In genomic region chr12:111726122-111726463, GRCm38 (mm10) we compare ENCODE assay signal across 8 mouse cellular contexts. TPM values are rescaled to one million over a fixed set of nuclear protein-coding genes. Genes with fewer than 3 reads are reported as not detected.
DNase-seq lines count a peak whose midpoint lies in the region; ATAC-seq and TF ChIP-seq lines count a peak whose summit lies in the region.

No protein-coding gene starts in this region.

- no peak overlapping the region for H3K4me2 ChIP-seq in forebrain, embryonic 16.5 days (ENCODE audit: low read length)
- H3K4me2 ChIP-seq in stomach, embryonic 16.5 days (ENCODE audit: low read depth, low read length), result no peak overlapping the region

- no peaks in the 10 kb centered on the region for H3K9me3 ChIP-seq in forebrain, embryonic 16.5 days (ENCODE audit: control insufficient read depth, low read length)
- no peaks in the 10 kb centered on the region for H3K9me3 ChIP-seq in stomach, embryonic 16.5 days (replicated peaks; ENCODE audit: control insufficient read depth, low read length)

- no peak for TF ChIP-seq CTCF in kidney, adult 2 months (conservative IDR thresholded peaks at IDR 0.05; ENCODE audit: insufficient read depth, insufficient read length, low read depth, low read length)

- ATAC-seq in forebrain, embryonic 16.5 days, result no peak
- ATAC-seq in stomach, embryonic 16.5 days (ENCODE audit: insufficient read depth, low FRiP score), result no peak

- no peak overlapping the region for H3K4me3 ChIP-seq in kidney, adult 2 months (ENCODE audit: insufficient read depth, low read depth, low read length)
- H3K4me3 ChIP-seq in forebrain, embryonic 16.5 days (replicated peaks; ENCODE audit: low read length), result no peak overlapping the region
- H3K4me3 ChIP-seq in stomach, embryonic 16.5 days (replicated peaks; ENCODE audit: low read length), result no peak overlapping the region

- peaks cover 2% of the 10 kb centered on the region; the same call in 1 of the 2 replicates for H3K36me3 ChIP-seq in kidney, adult 2 months (ENCODE audit: control insufficient read depth, insufficient read depth, low read length)
- no peaks in the 10 kb centered on the region; the same call in 1 of the 2 replicates for H3K36me3 ChIP-seq in forebrain, embryonic 16.5 days (ENCODE audit: control insufficient read depth, insufficient read depth)
- 0 out of 2 replicates have a peak, but pooled peaks cover 5% of the 10 kb centered on the region for H3K36me3 ChIP-seq in stomach, embryonic 16.5 days (ENCODE audit: control insufficient read depth, insufficient read depth, low read length)

- WGBS in kidney, adult 2 months, result 51% methylated on average over 4 of the region's 4 CpGs
- WGBS in forebrain, embryonic 16.5 days, result 74% methylated on average over 4 of the region's 4 CpGs
- 62% methylated on average over 4 of the region's 4 CpGs for WGBS in stomach, embryonic 16.5 days

- no peak overlapping the region for H3K9ac ChIP-seq in forebrain, embryonic 16.5 days (replicated peaks; ENCODE audit: low read depth, low read length)
- no peak overlapping the region for H3K9ac ChIP-seq in stomach, embryonic 16.5 days (ENCODE audit: low read length)

- TF ChIP-seq POLR2A in kidney, adult 2 months (IDR thresholded peaks at IDR 0.05; ENCODE audit: low read depth, low read length), result no peak

- DNase-seq in kidney, adult 2 months, result peak; percentile 61
- no peak for DNase-seq in kidney, adult 18-20 months
- peak; percentile 63 to 71 for DNase-seq in heart, postnatal 14 days
- DNase-seq in left cerebral cortex, postnatal 4 days, result peak; percentile 7
- DNase-seq in urinary bladder, postnatal 25 days (ENCODE audit: low spot score), result no peak
- DNase-seq in thymus, postnatal 14 days, result no peak

- H3K4me1 ChIP-seq in kidney, adult 2 months (ENCODE audit: control insufficient read depth, insufficient read depth, low read length), result no peaks in the 10 kb centered on the region
- H3K4me1 ChIP-seq in forebrain, embryonic 16.5 days (replicated peaks; ENCODE audit: control insufficient read depth, insufficient read depth, low read length), result no peaks in the 10 kb centered on the region
- H3K4me1 ChIP-seq in stomach, embryonic 16.5 days (ENCODE audit: control insufficient read depth, insufficient read depth, low read length), result no peaks in the 10 kb centered on the region

- H3K27ac ChIP-seq in kidney, adult 2 months (ENCODE audit: insufficient read depth, low read depth, low read length), result peak overlapping the region; percentile 29; the same call in 1 of the 2 replicates
- peak overlapping the region; percentile 24; the same call in 1 of the 2 replicates for H3K27ac ChIP-seq in forebrain, embryonic 16.5 days (ENCODE audit: low read length)
- H3K27ac ChIP-seq in stomach, embryonic 16.5 days (ENCODE audit: low read length), result peak overlapping the region; percentile 49; the same call in 1 of the 2 replicates

- no peaks in the 10 kb centered on the region for H3K27me3 ChIP-seq in kidney, adult 2 months (replicated peaks; ENCODE audit: control insufficient read depth, insufficient read depth, low read length)
- no peaks in the 10 kb centered on the region for H3K27me3 ChIP-seq in forebrain, embryonic 16.5 days (replicated peaks; ENCODE audit: control insufficient read depth, insufficient read depth, low read length)
- H3K27me3 ChIP-seq in stomach, embryonic 16.5 days (ENCODE audit: control insufficient read depth, insufficient read depth, low read length), result no peaks in the 10 kb centered on the region

- intact Hi-C loops in heart, postnatal 14 days (cut with DNase I), result no loop called here
- intact Hi-C loops in left cerebral cortex, postnatal 4 days (cut with DNase I), result no loop called here

RNA-seq across cellular contexts. Expression of gene Apopt1, which starts 13.0 kb away (rescaled TPM):
- polyA plus RNA-seq in kidney, adult 2 months (2012; rRNA removed), result 63.8 and 68.4 TPM in 2 replicates
- polyA plus RNA-seq in forebrain, embryonic 16.5 days (2015; fragmentation: Nextera tagmentation; extraction: Ambion mirVana), result 47.2 and 48.3 TPM in 2 replicates
- 10 to 100 TPM; 36.9 to 37.0 TPM for total RNA-seq in heart, postnatal 14 days (2021)
- total RNA-seq in left cerebral cortex, postnatal 4 days (2021), result 10 to 100 TPM; 27.0 to 33.0 TPM
- polyA plus RNA-seq in stomach, embryonic 16.5 days (2015; fragmentation: Nextera tagmentation; extraction: Ambion mirVana), result 43.0 and 47.0 TPM in 2 replicates

RNA-seq across cellular contexts. Expression of gene Bag5, which starts 13.0 kb away (rescaled TPM):
- 11.3 and 14.6 TPM in 2 replicates for polyA plus RNA-seq in kidney, adult 2 months (2012; rRNA removed)
- polyA plus RNA-seq in forebrain, embryonic 16.5 days (2015; fragmentation: Nextera tagmentation; extraction: Ambion mirVana), result 70.8 and 71.5 TPM in 2 replicates
- 10 to 100 TPM; 22.6 to 22.7 TPM for total RNA-seq in heart, postnatal 14 days (2021)
- 10 to 100 TPM; 42.0 to 43.6 TPM for total RNA-seq in left cerebral cortex, postnatal 4 days (2021)
- 49.3 and 51.6 TPM in 2 replicates for polyA plus RNA-seq in stomach, embryonic 16.5 days (2015; fragmentation: Nextera tagmentation; extraction: Ambion mirVana)

RNA-seq across cellular contexts. Expression of gene Klc1, which starts 32.6 kb away (rescaled TPM):
- 40.3 and 44.3 TPM in 2 replicates for polyA plus RNA-seq in kidney, adult 2 months (2012; rRNA removed)
- polyA plus RNA-seq in forebrain, embryonic 16.5 days (2015; fragmentation: Nextera tagmentation; extraction: Ambion mirVana), result 460 and 493 TPM in 2 replicates
- 100 to 1,000 TPM; 120 to 129 TPM for total RNA-seq in heart, postnatal 14 days (2021)
- total RNA-seq in left cerebral cortex, postnatal 4 days (2021), result 100 to 1,000 TPM; 716 to 729 TPM
- polyA plus RNA-seq in stomach, embryonic 16.5 days (2015; fragmentation: Nextera tagmentation; extraction: Ambion mirVana), result 90.8 and 96.1 TPM in 2 replicates

RNA-seq across cellular contexts. Expression of gene Trmt61a, which starts 48.2 kb away (rescaled TPM):
- polyA plus RNA-seq in kidney, adult 2 months (2012; rRNA removed), result 12.4 and 16.9 TPM in 2 replicates
- 9.8 and 12.6 TPM in 2 replicates for polyA plus RNA-seq in forebrain, embryonic 16.5 days (2015; fragmentation: Nextera tagmentation; extraction: Ambion mirVana)
- total RNA-seq in heart, postnatal 14 days (2021), result 1 to 10 TPM; 3.3 to 4.7 TPM
- total RNA-seq in left cerebral cortex, postnatal 4 days (2021), result 10 to 100 TPM; 21.3 to 22.0 TPM
- polyA plus RNA-seq in stomach, embryonic 16.5 days (2015; fragmentation: Nextera tagmentation; extraction: Ambion mirVana), result 9.7 and 10.4 TPM in 2 replicates

RNA-seq across cellular contexts. Expression of gene Ckb, which starts 54.0 kb away (rescaled TPM):
- polyA plus RNA-seq in kidney, adult 2 months (2012; rRNA removed), result 280 and 340 TPM in 2 replicates
- polyA plus RNA-seq in forebrain, embryonic 16.5 days (2015; fragmentation: Nextera tagmentation; extraction: Ambion mirVana), result 1,407 and 1,413 TPM in 2 replicates
- total RNA-seq in heart, postnatal 14 days (2021), result 100 to 1,000 TPM in 1 of 2 experiments, 10 to 100 TPM in 1; 98.4 to 117 TPM
- 100 to 1,000 TPM; 638 to 668 TPM for total RNA-seq in left cerebral cortex, postnatal 4 days (2021)
- 698 and 764 TPM in 2 replicates for polyA plus RNA-seq in stomach, embryonic 16.5 days (2015; fragmentation: Nextera tagmentation; extraction: Ambion mirVana)

Comparison
In these comparisons a context has a peak if more than half of its experiments do, and no peak if none do; other contexts are left out.
1. DNase-seq: peak in kidney, adult 2 months (single experiment), heart, postnatal 14 days (2 of 2) and left cerebral cortex, postnatal 4 days (single experiment); none in kidney, adult 18-20 months (single experiment), urinary bladder, postnatal 25 days (single experiment) and thymus, postnatal 14 days (single experiment).
2. Peak in every context shown above with its lines, with median percentiles within 50 percentile points of each other: H3K27ac ChIP-seq.